Mouse (Mus musculus) hindbrain, postnatal 0 days (tissue): ENCODE data around the gene Gm20547. TPM values are rescaled to one million over a fixed set of nuclear protein-coding genes. Genes with fewer than 3 reads are reported as not detected.
"Not testable (repeated sequence)": the region's sequence is repeated elsewhere in the genome, so short reads cannot be mapped to it uniquely, and the experiment has no call there.

Experiments used
- ATAC-seq: fragments of 200-750 bp; cut with Nextera tagmentation; 2 replicates; pipeline ENCODE4 v1.8.0; 2017; ENCODE audit warnings: mild to moderate bottlenecking, moderate TSS enrichment, moderate library complexity
- DNase-seq: peaks from one replicate; pipeline ENCODE4 v3.0.0-alpha.2; 2015; ENCODE audit warnings: low spot score
- H3K27ac ChIP-seq: fragments of 300-500 bp; sonication (generic); 2 replicates; pipeline ENCODE4 v1.5.1; 2014; ENCODE audit warnings: mild to moderate bottlenecking
- H3K27me3 ChIP-seq: fragments of 300-500 bp; sonication (generic); 2 replicates; pipeline ENCODE4 v1.6.1; 2014; ENCODE audit warnings: low read length, mixed read lengths; ENCODE audit not compliant: insufficient read depth
- H3K36me3 ChIP-seq: fragments of 300-500 bp; sonication (generic); 2 replicates; pipeline ENCODE4 v1.6.1; 2014; ENCODE audit warnings: low read length, mixed read lengths; ENCODE audit not compliant: insufficient read depth
- H3K4me1 ChIP-seq: fragments of 300-500 bp; sonication (generic); 2 replicates; pipeline ENCODE4 v1.6.1; 2014; ENCODE audit warnings: antibody characterized with exemption, low read length, mixed read lengths; ENCODE audit not compliant: insufficient read depth
- H3K4me2 ChIP-seq: fragments of 300-500 bp; sonication (generic); 2 replicates; pipeline ENCODE4 v1.6.1; 2014; ENCODE audit warnings: low read depth, mild to moderate bottlenecking, low read length, moderate library complexity, mixed read lengths
- H3K4me3 ChIP-seq: fragments of 300-500 bp; sonication (generic); 2 replicates; pipeline ENCODE4 v1.5.1; 2014; ENCODE audit warnings: low read length
- H3K9ac ChIP-seq: fragments of 300-500 bp; sonication (generic); replicated peaks from 2 replicates; pipeline ENCODE4 v1.6.1; 2014; ENCODE audit warnings: mild to moderate bottlenecking, low read length, moderate library complexity, mixed read lengths
- H3K9me3 ChIP-seq: fragments of 300-500 bp; sonication (generic); 2 replicates; pipeline ENCODE4 v1.6.1; 2016; ENCODE audit warnings: low read length, mixed read lengths
- CTCF ChIP-seq: IDR thresholded peaks from 2 replicates; pipeline ENCODE4 v1.5.1; 2016; ENCODE audit warnings: antibody characterized with exemption, control low read depth, low read depth
- WGBS: fragments of 180-500 bp; shearing (Covaris S2); extraction: QIAGEN DNeasy Blood & Tissue Kit; methylation state at CpG from one replicate; pipeline ENCODE4 v1.1.7; 2014; 5-methylcytosine and 5-hydroxymethylcytosine counted together
- microRNA-seq, 2 experiments: library from miRNA; unstranded; fragments of <30 nt; microRNA quantifications; one replicate each; pipeline ENCODE4; 2016
- polyA plus RNA-seq: library from polyadenylated mRNA; unstranded; fragments of >200 nt; fragmentation: Nextera tagmentation; extraction: Ambion mirVana; gene quantifications from 2 replicates; pipeline ENCODE4 v1.2.1, GENCODE M21; 2015
- total RNA-seq: library from RNA; depleted of rRNA; stranded (reverse); fragments of >200 nt; gene quantifications from 2 replicates; pipeline ENCODE4 v1.2.3, GENCODE M21; 2014; rRNA removed

Gm20547 gene
- total and polyA plus RNA-seq, 2 experiments from 2014 or later = not detected

- DNase-seq = no peak
- no peak for TF ChIP-seq CTCF
- H3K36me3 ChIP-seq = no peaks in the 10 kb centered on the region
Observed at GRCm38 (mm10) chr17:34814818-34815370, 66.9 kb downstream of the Gm20547 start.

GRCm38 (mm10) chr17:34813747-34814146, 68.1 kb downstream of the Gm20547 start:
- H3K36me3 ChIP-seq, DNase-seq, H3K4me3 ChIP-seq, H3K4me2 ChIP-seq, H3K27ac ChIP-seq, H3K27me3 ChIP-seq, ATAC-seq, H3K9me3 ChIP-seq, H3K4me1 ChIP-seq, H3K9ac ChIP-seq: not testable (repeated sequence)
- 64% methylated on average over 12 of the region's 12 CpGs for WGBS
- TF ChIP-seq CTCF = peak; percentile 65

More at GRCm38 (mm10) chr17:34814818-34815370, 66.9 kb downstream of the Gm20547 start:
- H3K27ac ChIP-seq = no peak overlapping the region
- H3K4me1 ChIP-seq = no peaks in the 10 kb centered on the region
- ATAC-seq = no peak
- no peaks in the 10 kb centered on the region for H3K9me3 ChIP-seq
- no peak overlapping the region for H3K4me3 ChIP-seq
- no peak overlapping the region for H3K9ac ChIP-seq
- 78% methylated on average over 7 of the region's 7 CpGs for WGBS
- H3K27me3 ChIP-seq = no peaks in the 10 kb centered on the region
- no peak overlapping the region for H3K4me2 ChIP-seq

GRCm38 (mm10) chr17:34811275-34811674, 70.6 kb downstream of the Gm20547 start:
- H3K4me2 ChIP-seq = no peak overlapping the region
- 74% methylated on average over 15 of the region's 15 CpGs for WGBS
- no peak for ATAC-seq
- H3K4me1 ChIP-seq = no peaks in the 10 kb centered on the region
- H3K27ac ChIP-seq = no peak overlapping the region
- DNase-seq = no peak
- no peaks in the 10 kb centered on the region for H3K9me3 ChIP-seq
- no peak for TF ChIP-seq CTCF
- H3K27me3 ChIP-seq = no peaks in the 10 kb centered on the region
- no peak overlapping the region for H3K9ac ChIP-seq
- no peaks in the 10 kb centered on the region for H3K36me3 ChIP-seq
- H3K4me3 ChIP-seq = no peak overlapping the region

GRCm38 (mm10) chr17:34810811-34811210, 71.0 kb downstream of the Gm20547 start:
- not testable (repeated sequence) for H3K4me2 ChIP-seq, H3K36me3 ChIP-seq

GRCm38 (mm10) chr17:34810411-34810810, 71.4 kb downstream of the Gm20547 start:
- H3K4me2 ChIP-seq, H3K4me3 ChIP-seq, ATAC-seq, H3K9me3 ChIP-seq, H3K36me3 ChIP-seq, H3K4me1 ChIP-seq, H3K27me3 ChIP-seq, DNase-seq, H3K27ac ChIP-seq, H3K9ac ChIP-seq: not testable (repeated sequence)
- WGBS = 88% methylated on average over 5 of the region's 5 CpGs

More at GRCm38 (mm10) chr17:34810811-34811210, 71.0 kb downstream of the Gm20547 start:
- WGBS = 87% methylated on average over 7 of the region's 8 CpGs
- not testable (repeated sequence) for H3K4me3 ChIP-seq, H3K27ac ChIP-seq, H3K9me3 ChIP-seq, H3K9ac ChIP-seq, H3K27me3 ChIP-seq, DNase-seq, ATAC-seq, H3K4me1 ChIP-seq

GRCm38 (mm10) chr17:34808599-34809205, 73.1 kb downstream of the Gm20547 start:
- no peak for ATAC-seq
- no peak overlapping the region for H3K27ac ChIP-seq
- H3K4me1 ChIP-seq = no peaks in the 10 kb centered on the region
- 78% methylated on average over 6 of the region's 6 CpGs for WGBS
- no peaks in the 10 kb centered on the region for H3K27me3 ChIP-seq
- no peak for TF ChIP-seq CTCF
- no peaks in the 10 kb centered on the region for H3K9me3 ChIP-seq
- H3K36me3 ChIP-seq = no peaks in the 10 kb centered on the region
- H3K4me2 ChIP-seq = no peak overlapping the region
- H3K9ac ChIP-seq = no peak overlapping the region
- DNase-seq = no peak
- no peak overlapping the region for H3K4me3 ChIP-seq

GRCm38 (mm10) chr17:34807176-34807575, 74.7 kb downstream of the Gm20547 start:
- H3K36me3 ChIP-seq = no peaks in the 10 kb centered on the region
- WGBS = 64% methylated on average over 3 of the region's 3 CpGs

More at GRCm38 (mm10) chr17:34807176-34807575, 74.7 kb downstream of the Gm20547 start:
- H3K27ac ChIP-seq = no peak overlapping the region
- no peak for TF ChIP-seq CTCF
- no peak for DNase-seq
- H3K4me2 ChIP-seq = no peak overlapping the region
- no peaks in the 10 kb centered on the region for H3K27me3 ChIP-seq
- ATAC-seq = no peak
- no peaks in the 10 kb centered on the region for H3K9me3 ChIP-seq
- H3K4me1 ChIP-seq = no peaks in the 10 kb centered on the region
- H3K9ac ChIP-seq = no peak overlapping the region
- no peak overlapping the region for H3K4me3 ChIP-seq

Small RNAs within 50 kb of the gene (microRNA-seq; reads per million reads assigned to microRNA genes)
- gene Mir6970 (0.18 to 0.36 reads per million in 2 experiments), gene Mir6971 (0.72 to 4.1 reads per million in 2 experiments), gene Mir6972 (0 reads per million in 2 experiments)

Other genes starting within 250 kb of the Gm20547 start
Only the 30 nearest of the 37 such genes appear.
- gene Tnxb, start 211.5 kb downstream of the Gm20547 start, total RNA-seq = 3.1 and 4.0 TPM in 2 replicates
- gene Tnxb, start 211.5 kb downstream of the Gm20547 start, polyA plus RNA-seq = 0.16 and 0.28 TPM in 2 replicates
- gene C4b, start 138.2 kb downstream of the Gm20547 start, total RNA-seq = 1.0 and 1.9 TPM in 2 replicates
- 0.86 and 1.1 TPM in 2 replicates for gene C4b, start 138.2 kb downstream of the Gm20547 start, polyA plus RNA-seq
- gene Cyp21a1, start 77.5 kb downstream of the Gm20547 start, total RNA-seq = not detected in 2 replicates
- not detected in 2 replicates for gene Cyp21a1, start 77.5 kb downstream of the Gm20547 start, polyA plus RNA-seq
- gene Stk19, start 45.1 kb downstream of the Gm20547 start, total RNA-seq = 17.5 and 29.6 TPM in 2 replicates
- 45.5 and 46.5 TPM in 2 replicates for gene Stk19, start 45.1 kb downstream of the Gm20547 start, polyA plus RNA-seq
- gene Dxo, start 45.0 kb downstream of the Gm20547 start, total RNA-seq = 36.4 and 48.9 TPM in 2 replicates
- gene Dxo, start 45.0 kb downstream of the Gm20547 start, polyA plus RNA-seq = 47.6 and 53.8 TPM in 2 replicates
- 98.1 and 100 TPM in 2 replicates for gene Skiv2l, start 31.8 kb downstream of the Gm20547 start, total RNA-seq
- gene Skiv2l, start 31.8 kb downstream of the Gm20547 start, polyA plus RNA-seq = 43.8 and 44.5 TPM in 2 replicates
- gene Nelfe, start 31.7 kb downstream of the Gm20547 start, total RNA-seq = 27.6 and 32.9 TPM in 2 replicates
- gene Nelfe, start 31.7 kb downstream of the Gm20547 start, polyA plus RNA-seq = 63.5 and 71.9 TPM in 2 replicates
- gene Cfb, start 19.5 kb downstream of the Gm20547 start, total RNA-seq = 0.07 and 0.26 TPM in 2 replicates
- 1.0 and 1.3 TPM in 2 replicates for gene Cfb, start 19.5 kb downstream of the Gm20547 start, polyA plus RNA-seq
- 20.7 and 31.1 TPM in 2 replicates for gene Zbtb12, start 2.6 kb downstream of the Gm20547 start, total RNA-seq
- 5.1 and 6.5 TPM in 2 replicates for gene Zbtb12, start 2.6 kb downstream of the Gm20547 start, polyA plus RNA-seq
- gene C2, start 16.2 kb upstream of the Gm20547 start, total RNA-seq = 5.4 and 7.8 TPM in 2 replicates
- 5.5 and 6.0 TPM in 2 replicates for gene C2, start 16.2 kb upstream of the Gm20547 start, polyA plus RNA-seq
- 309 and 317 TPM in 2 replicates for gene Ehmt2, start 16.4 kb upstream of the Gm20547 start, total RNA-seq
- gene Ehmt2, start 16.4 kb upstream of the Gm20547 start, polyA plus RNA-seq = 57.4 and 57.6 TPM in 2 replicates
- 0.22 TPM in 1 of 2 replicates, not detected in the other for gene Slc44a4, start 32.4 kb upstream of the Gm20547 start, total RNA-seq
- gene Slc44a4, start 32.4 kb upstream of the Gm20547 start, polyA plus RNA-seq = 0.18 and 0.25 TPM in 2 replicates
- 50.9 and 93.9 TPM in 2 replicates for gene Neu1, start 49.2 kb upstream of the Gm20547 start, total RNA-seq
- 42.9 and 43.1 TPM in 2 replicates for gene Neu1, start 49.2 kb upstream of the Gm20547 start, polyA plus RNA-seq
- gene Hspa1b, start 77.2 kb upstream of the Gm20547 start, total RNA-seq = 15.2 and 20.4 TPM in 2 replicates
- 0.51 and 0.55 TPM in 2 replicates for gene Hspa1b, start 77.2 kb upstream of the Gm20547 start, polyA plus RNA-seq
- not detected in 2 replicates for gene Gm20481, start 87.9 kb upstream of the Gm20547 start, total RNA-seq
- not detected in 2 replicates for gene Gm20481, start 87.9 kb upstream of the Gm20547 start, polyA plus RNA-seq
- gene Hspa1a, start 90.1 kb upstream of the Gm20547 start, total RNA-seq = 25.0 and 29.0 TPM in 2 replicates
- gene Hspa1a, start 90.1 kb upstream of the Gm20547 start, polyA plus RNA-seq = 13.6 and 14.7 TPM in 2 replicates
- gene Hspa1l, start 90.7 kb upstream of the Gm20547 start, total RNA-seq = 0.99 and 1.4 TPM in 2 replicates
- gene Hspa1l, start 90.7 kb upstream of the Gm20547 start, polyA plus RNA-seq = 0.76 TPM in 2 replicates
- 35.5 and 43.1 TPM in 2 replicates for gene Lsm2, start 99.8 kb upstream of the Gm20547 start, total RNA-seq
- 106 and 110 TPM in 2 replicates for gene Lsm2, start 99.8 kb upstream of the Gm20547 start, polyA plus RNA-seq
- gene Vars, start 118.9 kb upstream of the Gm20547 start, total RNA-seq = 128 TPM in 2 replicates
- gene Vars, start 118.9 kb upstream of the Gm20547 start, polyA plus RNA-seq = 39.9 and 41.7 TPM in 2 replicates
- gene Vwa7, start 134.5 kb upstream of the Gm20547 start, total RNA-seq = 0.68 and 1.2 TPM in 2 replicates
- gene Vwa7, start 134.5 kb upstream of the Gm20547 start, polyA plus RNA-seq = 0.11 and 0.18 TPM in 2 replicates
- 0.65 and 2.1 TPM in 2 replicates for gene Sapcd1, start 146.0 kb upstream of the Gm20547 start, total RNA-seq
- 2.4 and 2.7 TPM in 2 replicates for gene Sapcd1, start 146.0 kb upstream of the Gm20547 start, polyA plus RNA-seq
- 1.1 and 6.4 TPM in 2 replicates for gene Msh5, start 164.7 kb upstream of the Gm20547 start, total RNA-seq
- gene Msh5, start 164.7 kb upstream of the Gm20547 start, polyA plus RNA-seq = 2.2 and 3.1 TPM in 2 replicates
- gene Clic1, start 167.9 kb upstream of the Gm20547 start, total RNA-seq = 56.9 and 59.5 TPM in 2 replicates
- gene Clic1, start 167.9 kb upstream of the Gm20547 start, polyA plus RNA-seq = 81.9 and 88.5 TPM in 2 replicates
- gene Ddah2, start 177.0 kb upstream of the Gm20547 start, total RNA-seq = 216 and 228 TPM in 2 replicates
- gene Ddah2, start 177.0 kb upstream of the Gm20547 start, polyA plus RNA-seq = 322 and 331 TPM in 2 replicates
- gene Ly6g6c, start 183.3 kb upstream of the Gm20547 start, total RNA-seq = not detected in 2 replicates
- gene Ly6g6c, start 183.3 kb upstream of the Gm20547 start, polyA plus RNA-seq = not detected in 2 replicates
- gene Mpig6b, start 184.1 kb upstream of the Gm20547 start, total RNA-seq = not detected in 2 replicates
- gene Mpig6b, start 184.1 kb upstream of the Gm20547 start, polyA plus RNA-seq = 0.18 TPM in 2 replicates
- not detected in 2 replicates for gene Ly6g6e, start 194.9 kb upstream of the Gm20547 start, total RNA-seq
- gene Ly6g6e, start 194.9 kb upstream of the Gm20547 start, polyA plus RNA-seq = 0.44 TPM in 1 of 2 replicates, not detected in the other
- gene Ly6g6d, start 196.0 kb upstream of the Gm20547 start, total RNA-seq = 0.78 TPM in 1 of 2 replicates, not detected in the other
- 1.3 and 1.9 TPM in 2 replicates for gene Ly6g6d, start 196.0 kb upstream of the Gm20547 start, polyA plus RNA-seq
- gene Ly6g6f, start 203.6 kb upstream of the Gm20547 start, total RNA-seq = not detected in 2 replicates
- gene Ly6g6f, start 203.6 kb upstream of the Gm20547 start, polyA plus RNA-seq = 0.26 TPM in 1 of 2 replicates, not detected in the other
- 129 and 158 TPM in 2 replicates for gene Abhd16a, start 207.2 kb upstream of the Gm20547 start, total RNA-seq
- gene Abhd16a, start 207.2 kb upstream of the Gm20547 start, polyA plus RNA-seq = 121 TPM in 2 replicates